Mouse (Mus musculus): ENCODE data around the gene Grin2b.

GRCm38 (mm10) chr6:135951666-135952065, 221.6 kb downstream of the Grin2b start:
- no peak for TF ChIP-seq CTCF (IDR thresholded peaks at IDR 0.05; ENCODE audit: borderline replicate concordance, extremely low read depth, insufficient read depth, insufficient read length)
- TF ChIP-seq POLR2A (IDR thresholded peaks at IDR 0.05; ENCODE audit: borderline replicate concordance, extremely low read depth, insufficient read depth, insufficient read length, poor library complexity, severe bottlenecking), result no peak

Data from brain, embryonic 14.5 days (tissue).